Mouse (Mus musculus) spleen, postnatal 14 days (tissue): Measurements from ENCODE around the gene A630023A22Rik.

Source experiments
- DNase-seq, 2 experiments: peaks; one replicate each; pipeline ENCODE4 v3.0.0; 2021 to 2022; ENCODE audit warnings: low spot score in 2 of 2

The A630023A22Rik gene

DNA sequence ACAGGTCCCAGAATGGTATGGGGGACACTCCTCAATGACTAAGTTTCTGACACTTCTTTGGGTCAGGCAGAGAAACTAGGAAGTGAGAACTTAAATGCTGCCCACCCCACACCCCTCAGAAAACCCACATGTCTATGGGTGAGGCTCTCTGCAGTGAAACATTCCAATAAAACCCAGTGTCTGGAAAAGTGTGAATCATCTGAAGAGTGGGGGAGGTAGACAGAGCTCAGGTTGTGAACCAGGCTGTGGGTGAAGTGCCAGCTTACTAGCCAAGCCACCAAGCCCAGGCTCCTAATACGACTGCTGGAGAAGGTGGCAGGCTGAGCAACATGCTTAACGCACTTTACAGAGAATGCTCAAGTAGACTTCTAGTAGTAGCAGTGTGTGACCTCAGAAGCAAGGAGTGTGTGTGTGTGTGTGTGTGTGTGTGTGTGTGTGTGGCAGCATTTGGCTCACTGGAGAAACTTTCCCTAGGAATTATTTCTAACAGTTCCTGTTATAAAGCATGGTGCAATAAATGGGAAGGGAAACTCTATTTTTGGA is 14.6 kb downstream of the A630023A22Rik start:
- no peak for DNase-seq

DNA sequence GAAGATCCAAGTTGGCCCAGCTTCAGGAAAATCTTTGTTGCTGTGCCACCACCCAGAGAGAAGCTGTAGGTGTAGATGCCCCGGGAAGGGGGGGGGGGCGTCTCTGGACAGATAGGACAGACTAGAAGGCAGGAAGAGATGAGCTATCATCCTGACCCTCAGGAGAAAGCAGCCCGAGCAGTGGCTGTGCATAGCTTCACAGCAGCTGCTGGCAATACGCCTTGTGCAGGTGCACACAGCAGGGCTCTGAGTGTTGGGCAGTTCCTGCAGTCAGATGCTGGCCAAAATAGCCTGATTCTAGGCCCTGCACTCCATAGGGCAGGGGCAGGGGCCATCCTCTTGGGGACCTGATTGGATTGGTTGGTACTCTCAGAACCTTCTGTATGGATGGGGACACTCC is 15.7 kb downstream of the A630023A22Rik start:
- DNase-seq: no peak

DNA sequence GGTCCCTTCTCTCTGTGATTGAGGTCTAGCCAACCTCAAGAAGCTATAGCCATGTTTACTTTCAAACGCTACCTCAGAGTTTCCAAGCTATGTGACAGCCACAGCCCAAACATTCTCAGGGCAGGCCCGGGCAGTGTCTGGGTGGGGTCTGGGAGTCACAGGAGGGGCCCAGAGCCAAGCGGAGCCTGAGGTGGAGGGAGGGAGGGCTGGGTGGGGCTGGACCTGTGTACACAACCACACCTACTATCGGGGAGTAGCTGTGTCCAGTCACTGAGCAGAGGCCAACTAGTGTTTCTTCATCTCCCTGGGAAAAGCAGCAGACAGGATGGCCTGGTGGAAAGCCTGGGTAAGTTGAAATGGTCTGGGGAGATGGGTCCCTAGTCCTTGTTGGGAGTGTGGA is 16.8 kb downstream of the A630023A22Rik start, which contains the start of gene Anxa8:
Gene Anxa8, plus strand, starts transcription at position 251 of the 400 bp plus-strand sequence.
- DNase-seq: no peak

DNA sequence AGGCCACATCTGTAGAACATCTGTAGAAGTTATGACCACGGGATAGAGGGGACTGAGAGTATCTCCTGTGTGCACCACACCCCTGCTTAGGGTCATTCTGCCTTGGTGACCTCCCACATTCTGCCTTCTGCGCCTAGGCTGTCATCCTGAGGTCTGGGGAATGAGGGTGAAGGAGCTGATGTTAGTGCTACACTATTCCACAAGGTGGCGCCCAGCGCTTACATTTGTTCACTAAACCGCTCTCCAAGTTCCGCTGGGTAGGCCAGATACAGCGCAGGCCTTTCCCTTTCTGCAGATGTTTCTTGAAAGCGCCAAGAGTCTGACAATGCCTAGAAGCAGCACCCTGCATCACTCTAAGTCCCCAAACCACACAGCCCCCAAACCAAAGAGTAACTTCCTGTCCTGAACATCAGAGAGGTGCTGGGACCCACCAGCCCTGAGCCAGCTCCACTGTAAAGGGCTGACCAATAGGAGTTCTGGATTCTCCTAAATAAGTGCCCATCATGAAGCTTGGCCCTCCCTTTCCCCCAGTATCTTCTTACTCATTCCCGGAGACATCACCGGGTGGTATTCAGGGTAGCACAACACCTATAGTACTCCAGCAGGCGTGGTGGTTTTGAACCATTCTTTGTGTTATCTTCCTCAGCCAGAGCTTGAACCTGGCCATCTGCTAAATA is 22.1 kb downstream of the A630023A22Rik start:
- DNase-seq: peak in 1 of 2 experiments; percentile 20

DNA sequence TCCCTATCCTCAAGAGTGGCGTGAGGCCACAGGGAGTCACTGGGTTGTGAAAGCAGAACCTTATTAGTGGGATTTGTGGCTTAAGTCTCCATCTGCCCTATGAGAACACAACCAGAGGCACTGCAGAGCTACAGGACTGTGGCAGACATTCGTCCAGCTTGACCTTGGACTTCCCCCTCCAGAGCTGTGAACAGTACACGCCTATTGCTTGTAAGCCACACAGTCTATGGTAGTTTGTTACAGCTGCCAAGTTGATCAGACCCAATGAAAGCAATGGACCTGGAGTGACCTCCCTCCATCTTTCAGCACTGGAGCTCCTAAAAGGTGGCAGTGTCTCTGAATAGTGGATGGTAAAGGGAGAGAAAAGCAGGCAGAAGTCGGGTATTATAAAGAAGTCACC is 24.3 kb downstream of the A630023A22Rik start:
- no peak for DNase-seq

DNA sequence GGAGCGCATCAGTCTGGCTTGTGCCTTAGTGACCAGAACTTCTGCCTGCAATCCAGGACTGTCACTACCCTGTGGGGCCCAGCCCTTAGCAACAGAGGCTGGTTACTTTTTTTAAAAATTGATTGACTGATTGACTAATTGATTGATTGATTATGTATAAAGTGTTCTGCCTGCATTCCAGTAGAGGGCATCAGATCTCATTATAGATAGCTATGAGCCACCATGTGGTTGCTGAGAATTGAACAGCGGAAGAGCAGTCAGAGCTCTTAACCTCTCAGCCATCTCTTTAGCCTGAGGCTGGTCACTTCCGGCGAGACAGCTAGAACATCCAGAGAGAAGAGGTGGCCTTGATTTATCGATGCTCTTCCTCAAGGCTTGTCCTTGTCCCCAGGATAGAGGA is 25.3 kb downstream of the A630023A22Rik start:
- DNase-seq: no peak

DNA sequence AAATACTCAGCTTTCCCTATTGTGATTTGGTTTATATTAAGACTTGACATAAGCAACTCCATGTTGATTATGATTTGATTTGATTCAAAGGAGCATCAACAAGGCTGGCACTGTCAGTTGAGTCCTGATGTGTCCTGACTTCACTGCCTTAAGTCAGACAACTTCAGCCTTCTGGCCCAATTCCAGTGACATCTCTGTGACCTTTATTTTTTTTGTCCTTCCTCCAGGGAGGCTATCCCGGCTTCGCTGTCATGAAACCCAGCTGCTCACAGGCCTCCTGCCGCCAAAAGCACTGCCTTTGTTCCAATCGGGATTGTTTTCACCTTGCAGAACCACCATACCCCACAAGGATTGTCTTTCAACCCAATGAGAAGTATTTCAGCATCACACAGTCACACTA is 27.2 kb downstream of the A630023A22Rik start:
- no peak for DNase-seq

DNA sequence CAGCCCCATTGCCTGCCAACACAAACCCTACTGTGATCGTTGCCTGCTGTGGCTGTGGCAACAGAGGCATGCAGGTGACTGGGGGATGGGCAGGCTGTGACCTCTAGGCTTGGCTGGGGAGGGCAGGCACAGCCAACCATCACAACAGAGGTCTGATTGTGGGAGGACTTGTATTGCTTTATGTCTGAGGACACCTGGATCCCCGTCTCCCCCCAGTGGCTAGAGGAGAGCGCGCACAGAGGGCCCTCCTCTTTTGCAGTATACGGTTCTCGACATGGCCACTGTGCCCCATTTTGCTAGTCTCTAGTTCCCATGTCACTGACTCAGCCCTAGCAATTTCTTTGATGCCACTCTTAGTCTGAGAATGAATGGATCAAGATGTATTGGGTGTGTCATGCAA is 30.9 kb downstream of the A630023A22Rik start:
- no peak for DNase-seq

DNA sequence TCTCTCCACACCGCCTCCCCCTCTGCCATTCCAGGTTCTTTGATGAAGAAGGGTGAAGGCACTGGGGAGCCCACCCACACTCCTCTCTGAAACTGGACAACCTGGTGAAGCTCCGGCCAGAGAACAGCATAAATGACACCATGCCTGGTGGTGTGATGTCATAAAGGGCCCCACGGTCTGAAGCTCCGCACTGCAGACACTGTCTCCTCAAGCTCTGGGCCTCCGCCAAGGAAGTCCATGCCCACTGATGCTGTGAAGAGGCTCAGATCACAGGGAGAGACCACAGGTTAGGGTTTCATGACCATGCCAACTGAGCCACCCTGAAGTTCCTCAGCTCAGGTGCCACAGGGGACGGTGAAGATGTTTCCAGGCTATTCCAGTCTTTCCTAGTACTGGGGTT is 50.0 kb downstream of the A630023A22Rik start, which contains the start of gene Antxrl:
Gene Antxrl, plus strand, starts transcription at position 192 of the 400 bp plus-strand sequence.
- DNase-seq: no peak

DNA sequence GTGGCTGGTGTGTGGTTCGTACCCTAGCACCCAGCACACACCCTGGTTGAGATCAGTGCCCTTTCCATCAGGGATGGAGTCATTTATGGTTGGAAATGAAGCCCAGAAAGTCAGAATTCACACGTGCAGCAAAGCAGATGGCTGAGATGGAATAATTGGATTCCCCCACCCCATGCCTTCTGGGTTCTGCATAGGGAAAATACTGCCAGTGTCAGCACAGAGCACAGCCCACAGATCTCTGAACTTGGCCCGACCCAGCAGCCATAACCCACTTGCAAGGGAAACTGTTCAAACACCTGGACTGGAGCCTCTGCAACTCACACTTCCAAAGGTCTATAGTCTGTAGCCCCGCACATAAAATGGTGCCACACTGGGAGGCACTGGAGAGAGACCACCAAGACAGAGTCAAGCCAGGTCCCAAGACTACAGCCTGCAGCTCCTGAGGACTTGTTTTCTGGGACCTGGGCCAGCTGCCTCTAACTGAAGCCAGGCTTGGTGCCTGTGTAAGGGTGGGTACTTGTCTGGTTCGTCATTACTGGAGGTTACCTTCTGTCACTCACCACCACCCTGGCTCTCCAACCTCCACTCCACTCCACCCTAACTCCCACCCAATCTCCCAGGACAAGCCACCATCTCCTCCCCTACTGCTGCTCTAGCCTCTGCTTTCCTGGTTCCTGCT is 52.3 kb downstream of the A630023A22Rik start:
- no peak for DNase-seq

DNA sequence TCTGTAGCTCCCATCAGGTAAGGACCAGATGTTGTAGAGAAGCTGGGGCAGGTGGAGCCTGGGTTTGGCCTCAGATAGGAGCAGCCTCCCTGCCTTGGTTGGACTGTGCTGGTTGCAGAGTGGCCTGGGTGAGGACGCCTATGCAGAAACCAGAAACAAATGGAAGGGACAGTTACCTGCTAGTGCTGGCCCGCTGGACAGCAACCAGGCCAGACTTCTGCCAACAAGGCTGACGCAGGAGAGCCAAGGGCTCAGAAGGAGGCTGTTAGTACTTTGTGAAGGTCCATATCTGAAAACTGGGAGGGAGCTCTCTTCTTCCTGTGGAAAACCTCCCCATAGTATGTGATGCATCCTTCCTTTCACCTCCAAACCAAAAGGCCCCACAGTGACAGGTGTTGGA is 59.2 kb downstream of the A630023A22Rik start:
- no peak for DNase-seq

DNA sequence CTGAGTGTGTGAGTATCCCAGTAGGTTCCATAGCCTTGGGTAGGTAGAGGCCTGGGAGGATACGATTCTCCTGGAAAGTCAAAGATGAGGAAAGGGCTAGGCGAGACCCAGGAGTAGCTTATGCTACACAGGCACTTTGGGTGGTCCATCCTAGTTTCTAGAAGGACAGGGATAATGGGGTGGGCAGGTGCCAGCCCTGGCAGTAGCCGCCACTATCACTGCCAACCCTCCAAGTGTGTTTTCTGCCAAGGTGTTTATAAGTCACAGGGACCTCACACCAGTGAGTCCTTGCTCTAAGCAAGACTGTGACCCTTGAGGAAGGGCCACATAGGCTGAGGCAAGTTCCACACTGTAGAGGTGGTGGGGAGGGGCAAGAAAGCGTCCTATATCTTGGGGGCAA is 61.3 kb downstream of the A630023A22Rik start:
- no peak for DNase-seq

DNA sequence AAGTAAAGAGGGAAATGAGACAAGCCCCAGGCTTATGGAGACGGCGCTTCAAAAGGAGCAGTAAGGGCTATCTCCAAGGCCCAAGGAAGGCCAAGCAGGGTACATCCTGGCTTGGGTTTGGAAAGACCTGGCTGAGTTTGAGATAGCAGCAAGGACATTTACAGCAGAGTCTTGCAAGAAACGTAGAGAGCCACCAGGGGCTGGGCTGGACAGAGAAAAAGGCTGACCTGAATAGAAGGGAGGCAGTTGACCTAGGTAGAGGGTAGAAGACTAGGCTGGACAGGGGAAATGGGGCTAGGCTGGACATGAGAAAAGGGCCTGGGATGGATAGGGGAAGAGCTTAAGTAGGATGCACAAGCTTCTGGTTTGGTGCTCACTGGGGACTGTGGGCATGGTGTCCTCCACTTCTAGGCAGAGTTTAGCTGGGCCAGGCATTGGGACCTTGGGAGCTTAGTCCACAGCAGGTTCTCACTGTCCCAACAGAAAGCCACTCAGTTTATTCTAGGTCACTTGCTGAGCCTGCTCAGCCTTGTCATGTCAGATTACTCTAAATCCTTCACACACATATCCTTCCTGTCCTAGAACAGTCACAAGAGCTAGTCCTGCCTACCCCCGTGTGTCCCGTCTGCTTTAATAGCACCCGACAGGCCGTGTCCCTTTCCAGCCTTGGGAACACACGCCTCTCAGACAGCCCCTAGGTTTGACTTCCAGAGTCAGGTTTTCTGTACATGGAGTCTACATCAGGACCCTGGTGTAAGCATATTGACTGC is 68.5 kb downstream of the A630023A22Rik start:
- no peak for DNase-seq

DNA sequence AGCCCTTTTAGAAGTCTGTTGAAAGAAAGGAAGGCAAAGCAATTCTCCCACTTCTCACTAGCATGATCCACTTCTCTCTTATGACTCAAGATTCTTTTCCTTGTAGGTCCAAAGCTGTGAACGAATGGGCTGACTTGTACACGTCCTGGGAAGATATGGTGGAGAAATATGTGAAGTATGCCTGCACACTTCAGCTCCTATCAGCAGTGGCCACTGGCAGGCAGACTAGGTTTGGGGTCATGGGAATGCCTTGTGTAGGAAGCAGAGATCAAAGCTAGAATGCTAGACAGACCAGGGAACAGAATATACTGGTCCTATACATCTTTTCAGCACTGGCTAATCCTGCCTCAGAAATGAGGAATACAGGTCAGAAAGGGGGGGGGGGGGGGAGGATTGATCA is 75.8 kb downstream of the A630023A22Rik start:
- DNase-seq: no peak

DNA sequence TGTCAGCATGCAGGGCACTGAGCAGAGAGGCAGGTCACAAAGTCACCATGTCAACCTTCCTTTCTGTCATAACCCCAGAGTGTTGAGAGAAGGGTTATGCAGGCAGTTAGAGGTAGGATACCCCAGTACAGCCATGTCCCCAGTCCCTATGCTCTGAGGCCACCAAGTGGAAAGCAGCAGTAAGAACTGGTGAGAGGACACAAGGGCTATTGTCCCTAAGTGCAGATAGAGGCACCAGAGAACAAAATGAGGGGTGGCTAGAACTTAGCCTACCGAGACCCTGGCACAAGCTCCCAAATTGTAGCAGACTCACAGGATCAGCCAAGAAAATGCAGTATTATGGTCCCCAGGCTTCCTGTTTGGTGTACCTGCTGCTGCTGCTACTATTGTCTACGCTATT is 85.6 kb downstream of the A630023A22Rik start:
- no peak for DNase-seq

DNA sequence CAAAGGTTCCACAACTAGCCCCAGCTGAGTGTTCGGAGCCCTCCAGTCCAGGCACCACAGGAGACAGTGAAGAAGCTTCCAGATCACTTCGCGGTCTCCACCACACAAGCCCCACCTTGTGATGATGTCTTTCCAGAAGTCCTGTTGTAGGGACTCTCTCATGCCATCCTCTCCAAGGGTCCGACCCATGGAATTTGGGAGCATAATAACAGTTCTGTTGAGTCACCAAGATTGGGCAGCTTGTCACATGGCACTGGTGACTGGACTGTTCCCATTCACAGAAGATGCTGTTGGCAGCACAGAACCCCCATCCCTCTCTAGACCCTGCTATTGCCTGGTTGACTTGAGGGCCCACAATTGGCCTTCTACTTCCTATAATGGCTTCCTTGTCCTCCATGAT is 86.2 kb downstream of the A630023A22Rik start, which contains the start of gene Gm5460:
Gene Gm5460, plus strand, starts transcription at position 378 of the 400 bp plus-strand sequence.
- DNase-seq: no peak

DNA sequence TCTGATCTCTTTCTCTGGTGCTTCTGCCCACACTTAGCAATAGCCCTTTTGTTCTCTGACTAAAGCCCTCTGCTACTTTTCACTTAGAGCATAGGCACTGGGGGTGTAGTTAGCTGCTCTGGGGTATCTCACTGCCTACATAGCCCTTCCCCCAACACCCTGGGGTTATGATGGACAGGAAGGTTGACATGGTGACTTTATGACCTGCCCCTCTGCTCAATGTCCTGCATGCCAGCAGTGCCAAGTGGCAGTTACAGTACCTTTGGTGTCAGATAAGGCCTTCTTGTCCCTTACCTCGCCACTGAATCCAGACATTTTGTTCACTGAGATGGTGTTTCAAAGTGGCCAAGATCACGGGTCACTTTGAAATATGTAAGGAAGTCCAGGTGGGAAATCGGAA is 87.5 kb downstream of the A630023A22Rik start, which contains the start of gene Gm30083:
Gene Gm30083, minus strand, starts transcription at position 120 of the 400 bp plus-strand sequence.
- no peak for DNase-seq

DNA sequence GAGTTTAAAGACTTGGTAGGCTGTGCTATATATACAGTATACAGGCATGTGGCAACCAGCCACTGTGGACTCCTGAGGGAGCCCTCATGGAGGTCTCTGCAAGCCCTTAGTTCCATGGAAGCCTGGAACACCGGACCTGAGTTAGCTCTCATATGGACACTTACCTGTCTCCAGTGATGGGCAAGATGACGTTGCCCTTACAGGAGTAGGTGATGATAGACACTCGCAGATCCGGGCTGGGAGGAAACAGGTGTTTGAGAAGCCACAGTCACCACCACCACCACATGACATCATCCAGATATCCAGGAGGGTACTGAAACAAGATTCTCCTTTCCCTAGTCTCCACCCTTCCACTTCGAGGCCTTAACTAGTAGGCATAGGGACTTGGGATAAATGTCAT is 100.2 kb downstream of the A630023A22Rik start:
- no peak for DNase-seq

DNA sequence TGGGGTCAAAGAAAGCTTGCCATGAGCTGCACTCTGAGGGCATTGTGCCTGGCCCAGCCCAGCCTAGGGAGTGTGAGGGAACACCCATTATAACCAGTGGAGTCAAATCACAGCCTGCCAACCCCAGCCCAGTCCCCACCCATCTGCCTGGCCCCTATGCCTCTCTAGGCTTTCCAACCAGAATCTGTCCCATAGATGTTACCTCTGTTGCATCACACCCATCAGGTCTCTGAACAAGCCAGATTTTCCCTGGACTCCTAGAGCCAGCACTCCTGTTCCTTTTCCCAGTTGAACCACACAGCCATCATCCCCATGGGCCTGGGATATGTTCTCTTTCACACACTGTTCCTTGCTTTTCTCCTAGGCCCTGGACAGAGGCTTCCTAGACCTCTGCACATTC is 101.1 kb downstream of the A630023A22Rik start:
- no peak for DNase-seq
